ENCODE assay signal across 10 mouse cellular contexts in genomic region chr4:24631177-24631911, GRCm38 (mm10).
DNase-seq lines count a peak whose midpoint lies in the region; ATAC-seq lines count a peak whose summit lies in the region.
"Had no signal": no experiment of that assay in that cellular context is flagged by ENCODE, and none has a peak within 500 bp of the region (broad histone marks: within the 10 kb centered on the region; RNA-seq: fewer than 3 reads in every experiment).

No protein-coding gene starts in this region.

- H3K9ac ChIP-seq in kidney, embryonic 16.5 days (replicated peaks; ENCODE audit: low read length), result no peak overlapping the region
- H3K9ac ChIP-seq in forebrain, embryonic 16.5 days (replicated peaks; ENCODE audit: low read depth, low read length), result no peak overlapping the region; the same call in 1 of the 2 replicates
- 0 out of 2 replicates have a peak overlapping the region, but pooled peaks have one; percentile 29 for H3K9ac ChIP-seq in midbrain, embryonic 14.5 days (replicated peaks; ENCODE audit: low read length)
- H3K9ac ChIP-seq: limb, embryonic 15.5 days had no signal

- WGBS in kidney, embryonic 16.5 days, result 78% methylated on average over 9 of the region's 9 CpGs
- WGBS in forebrain, embryonic 16.5 days, result 31% methylated on average over 9 of the region's 9 CpGs
- WGBS in midbrain, embryonic 14.5 days, result 47% methylated on average over 9 of the region's 9 CpGs

- no peaks in the 10 kb centered on the region for H3K27me3 ChIP-seq in kidney, embryonic 16.5 days (ENCODE audit: insufficient read depth, low read length)
- no peaks in the 10 kb centered on the region for H3K27me3 ChIP-seq in forebrain, embryonic 16.5 days (replicated peaks; ENCODE audit: control insufficient read depth, insufficient read depth, low read length)
- H3K27me3 ChIP-seq in midbrain, embryonic 14.5 days (ENCODE audit: control insufficient read depth, insufficient read depth, low read length), result no peaks in the 10 kb centered on the region
- H3K27me3 ChIP-seq: limb, embryonic 15.5 days had no signal

- H3K36me3 ChIP-seq in kidney, embryonic 16.5 days (ENCODE audit: insufficient read depth, low read length), result no peaks in the 10 kb centered on the region
- H3K36me3 ChIP-seq in forebrain, embryonic 16.5 days (ENCODE audit: control insufficient read depth, insufficient read depth), result no peaks in the 10 kb centered on the region
- no peaks in the 10 kb centered on the region for H3K36me3 ChIP-seq in midbrain, embryonic 14.5 days (ENCODE audit: control insufficient read depth, insufficient read depth, low read length)
- H3K36me3 ChIP-seq: limb, embryonic 15.5 days had no signal

- peak; percentile 42; the same call in 1 of the 2 replicates for ATAC-seq in kidney, embryonic 16.5 days (ENCODE audit: low FRiP score, low TSS enrichment)
- ATAC-seq in forebrain, embryonic 16.5 days, result peak; percentile 81
- peak; percentile 67 for ATAC-seq in midbrain, embryonic 14.5 days (ENCODE audit: low FRiP score, low TSS enrichment)

- intact Hi-C loops in heart, postnatal 36 days (cut with DNase I), result no loop called here

- no peak overlapping the region for H3K27ac ChIP-seq in kidney, embryonic 16.5 days (ENCODE audit: low read length)
- peak overlapping the region; percentile 70 for H3K27ac ChIP-seq in forebrain, embryonic 16.5 days (ENCODE audit: low read length)
- peak overlapping the region; percentile 70 for H3K27ac ChIP-seq in midbrain, embryonic 14.5 days (replicated peaks; ENCODE audit: low read depth, low read length)
- H3K27ac ChIP-seq: limb, embryonic 15.5 days had no signal

- DNase-seq in kidney, postnatal 14 days, result no peak
- peak; percentile 60 to 72 for DNase-seq in cerebellum, adult 18-20 months
- peak; percentile 52 for DNase-seq in midbrain, embryonic 14.5 days
- no peak for DNase-seq in heart, postnatal 36 days
- DNase-seq in heart, adult 8-10 months (ENCODE audit: low spot score), result no peak
- no peak for DNase-seq in gastrocnemius, postnatal 4 days (ENCODE audit: low spot score in 2 of 2)
- DNase-seq: adrenal gland, postnatal 25 days had no signal

- no peaks in the 10 kb centered on the region for H3K9me3 ChIP-seq in kidney, embryonic 16.5 days (ENCODE audit: low read length)
- no peaks in the 10 kb centered on the region for H3K9me3 ChIP-seq in forebrain, embryonic 16.5 days (ENCODE audit: control insufficient read depth, low read length)
- H3K9me3 ChIP-seq in midbrain, embryonic 14.5 days (ENCODE audit: control insufficient read depth, low read length), result no peaks in the 10 kb centered on the region
- H3K9me3 ChIP-seq: limb, embryonic 15.5 days had no signal

- H3K4me1 ChIP-seq in kidney, embryonic 16.5 days (ENCODE audit: insufficient read depth, low read length), result no peaks in the 10 kb centered on the region
- H3K4me1 ChIP-seq in forebrain, embryonic 16.5 days (replicated peaks; ENCODE audit: control insufficient read depth, insufficient read depth, low read length), result peaks cover 20% of the 10 kb centered on the region
- H3K4me1 ChIP-seq in midbrain, embryonic 14.5 days (ENCODE audit: control insufficient read depth, insufficient read depth, low read length), result peaks cover 10% of the 10 kb centered on the region
- H3K4me1 ChIP-seq: limb, embryonic 15.5 days had no signal

- no peak overlapping the region for H3K4me2 ChIP-seq in kidney, embryonic 16.5 days (replicated peaks; ENCODE audit: low read depth, low read length)
- H3K4me2 ChIP-seq in forebrain, embryonic 16.5 days (ENCODE audit: low read length), result peak overlapping the region; percentile 21
- H3K4me2 ChIP-seq in midbrain, embryonic 14.5 days (ENCODE audit: low read length), result no peak overlapping the region
- H3K4me2 ChIP-seq: limb, embryonic 15.5 days had no signal

- H3K4me3 ChIP-seq in kidney, embryonic 16.5 days (ENCODE audit: low read length), result no peak overlapping the region
- H3K4me3 ChIP-seq in forebrain, embryonic 16.5 days (replicated peaks; ENCODE audit: low read length), result no peak overlapping the region
- no peak overlapping the region for H3K4me3 ChIP-seq in midbrain, embryonic 14.5 days (replicated peaks; ENCODE audit: low read depth, low read length)
- H3K4me3 ChIP-seq: limb, embryonic 15.5 days had no signal

Comparison
In these comparisons a context has a peak if more than half of its experiments do, and no peak if none do; other contexts are left out.
1. DNase-seq: peak in cerebellum, adult 18-20 months (2 of 2) and midbrain, embryonic 14.5 days (single experiment); none in kidney, postnatal 14 days (single experiment), heart, postnatal 36 days (0 of 2), heart, adult 8-10 months (single experiment) and gastrocnemius, postnatal 4 days (0 of 2).
2. Peak in every context shown above with its lines, with median percentiles within 50 percentile points of each other: ATAC-seq.